Mouse (Mus musculus) kidney, adult 2 months (tissue): Measurements from ENCODE around the gene Mark2.

Experiments used
- CTCF ChIP-seq: fragments of 200-500 bp; conservative IDR thresholded peaks from 2 replicates; pipeline ENCODE4 v1.5.1; 2011; ENCODE audit warnings: low read depth, mild to moderate bottlenecking, control low read depth, low read length, moderate library complexity, mixed read lengths; ENCODE audit not compliant: insufficient read depth, insufficient read length
- POLR2A ChIP-seq: fragments of 200-500 bp; IDR thresholded peaks from one replicate; pipeline ENCODE4 v1.6.1; 2011; ENCODE audit warnings: low read depth, low read length, control low read depth

DNA sequence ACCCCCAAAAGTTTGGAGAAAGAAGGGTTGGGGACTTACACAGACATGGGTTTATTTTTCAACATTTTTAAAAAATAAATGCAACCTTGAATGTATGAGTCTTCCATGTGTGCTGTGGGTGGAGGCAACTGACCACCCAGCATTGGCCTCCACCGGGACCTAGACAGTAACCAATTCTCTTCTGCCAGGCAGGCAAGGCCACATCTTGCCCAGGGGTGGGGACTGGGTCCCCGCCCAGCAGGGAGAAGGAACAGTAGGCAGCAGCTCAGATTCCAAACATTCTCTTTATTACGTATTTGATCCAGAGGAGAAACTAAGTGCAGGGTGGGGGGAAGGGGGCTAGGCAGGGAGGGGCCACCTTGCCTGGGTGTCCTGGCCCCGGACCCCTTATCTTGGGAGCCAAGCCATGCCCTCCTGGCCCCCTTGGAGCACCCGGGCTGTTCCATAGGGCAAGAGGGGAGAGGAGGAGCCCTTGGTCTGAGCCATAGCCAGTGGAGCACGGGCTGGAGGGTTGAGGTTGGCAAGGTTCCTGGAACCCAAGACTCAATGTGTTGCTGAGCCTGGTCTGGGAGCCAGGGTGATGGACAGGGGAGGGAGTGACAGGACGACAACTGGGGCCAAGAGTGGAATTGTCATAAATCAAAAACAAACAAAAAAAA lies 66.4 kb downstream of the Mark2 start:
- TF ChIP-seq CTCF (no peak), POLR2A (no peak)
